Mouse (Mus musculus): ENCODE measurements around the gene Gpr27. TPM values are rescaled to one million over a fixed set of nuclear protein-coding genes. Genes with fewer than 3 reads are reported as not detected.
A peak's percentile ranks its signal among the peaks of the same experiment; 100 is the strongest.

Gene Gpr27
- polyA plus RNA-seq, 1 experiment from 2014 or later: 2.0 TPM

DNA sequence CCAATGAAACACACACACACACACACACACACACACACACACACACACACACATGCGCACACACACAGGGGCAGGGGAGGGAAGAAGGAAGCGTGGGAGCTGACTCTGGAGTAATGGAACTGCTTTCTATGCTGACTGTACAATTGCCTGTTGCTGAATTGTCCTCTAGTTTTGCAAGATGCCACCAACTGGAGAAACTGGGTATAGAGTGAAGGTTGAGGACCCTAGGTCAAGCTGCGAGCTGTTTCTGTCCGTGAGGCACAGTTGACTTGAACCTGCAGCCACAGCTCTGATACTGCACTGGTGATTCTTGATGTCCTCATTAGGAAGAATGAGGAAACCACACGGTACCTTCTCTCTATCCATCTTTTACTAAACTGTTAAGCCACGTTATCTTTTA lies 23.4 kb downstream of the Gpr27 start:
- no peaks in the 10 kb centered on the region for H3K9me3 ChIP-seq (ENCODE audit: low read length)
- no peak overlapping the region for H3K4me3 ChIP-seq (ENCODE audit: low read depth, low read length)
- no peaks in the 10 kb centered on the region for H3K4me1 ChIP-seq (ENCODE audit: insufficient read depth, low read depth, low read length)
- ATAC-seq (no peak), DNase-seq (ENCODE audit: low spot score) (no peak)
- H3K27me3 ChIP-seq (replicated peaks; ENCODE audit: insufficient read depth, low read length): no peaks in the 10 kb centered on the region
- no peaks in the 10 kb centered on the region for H3K36me3 ChIP-seq (ENCODE audit: insufficient read depth, low read length)
- peak; percentile 19; the same call in 1 of the 2 replicates for TF ChIP-seq CTCF (IDR thresholded peaks at IDR 0.05)
- TF ChIP-seq EP300 (IDR thresholded peaks at IDR 0.05): no peak
- H3K9ac ChIP-seq (replicated peaks; ENCODE audit: low read depth): no peak overlapping the region
- H3K4me2 ChIP-seq (replicated peaks; ENCODE audit: low read depth, low read length): no peak overlapping the region
- 55% methylated on average over 5 of the region's 6 CpGs for WGBS
- H3K27ac ChIP-seq (ENCODE audit: low read length): no peak overlapping the region

DNA sequence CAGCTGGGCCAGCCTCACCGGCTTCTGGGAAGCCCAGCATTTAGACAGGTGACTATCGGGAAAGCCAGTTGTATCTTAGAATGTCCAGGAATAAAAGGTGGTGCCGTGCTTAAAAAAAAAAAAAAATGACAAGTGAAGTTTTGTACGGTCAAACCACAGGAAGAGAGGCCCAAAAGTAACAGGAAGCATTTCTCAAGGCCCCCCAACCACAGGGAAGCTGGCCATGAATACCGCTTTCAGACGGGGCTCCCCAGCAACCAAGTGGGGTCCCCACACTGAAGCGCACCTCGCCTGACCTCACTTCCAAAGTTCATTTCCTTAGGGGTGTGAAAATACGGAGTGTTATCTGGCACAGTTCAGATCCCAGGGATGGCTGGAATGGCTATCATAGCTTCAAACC lies 28.6 kb downstream of the Gpr27 start:
- Histone ChIP-seq H3K36me3 (ENCODE audit: insufficient read depth, low read length) (no peaks in the 10 kb centered on the region), H3K9ac (replicated peaks; ENCODE audit: low read depth) (no peak overlapping the region), H3K4me3 (ENCODE audit: low read depth, low read length) (no peak overlapping the region), H3K4me1 (ENCODE audit: insufficient read depth, low read depth, low read length) (0 out of 2 replicates have a peak, but pooled peaks cover 2% of the 10 kb centered on the region), H3K27me3 (replicated peaks; ENCODE audit: insufficient read depth, low read length) (peaks cover 7% of the 10 kb centered on the region; the same call in 1 of the 2 replicates), H3K4me2 (replicated peaks; ENCODE audit: low read depth, low read length) (no peak overlapping the region), H3K9me3 (ENCODE audit: low read length) (no peaks in the 10 kb centered on the region), H3K27ac (ENCODE audit: low read length) (no peak overlapping the region)
- 67% methylated on average over 9 of the region's 9 CpGs for WGBS
- TF ChIP-seq CTCF (IDR thresholded peaks at IDR 0.05): no peak
- DNase-seq (ENCODE audit: low spot score): no peak
- no peak for ATAC-seq

DNA sequence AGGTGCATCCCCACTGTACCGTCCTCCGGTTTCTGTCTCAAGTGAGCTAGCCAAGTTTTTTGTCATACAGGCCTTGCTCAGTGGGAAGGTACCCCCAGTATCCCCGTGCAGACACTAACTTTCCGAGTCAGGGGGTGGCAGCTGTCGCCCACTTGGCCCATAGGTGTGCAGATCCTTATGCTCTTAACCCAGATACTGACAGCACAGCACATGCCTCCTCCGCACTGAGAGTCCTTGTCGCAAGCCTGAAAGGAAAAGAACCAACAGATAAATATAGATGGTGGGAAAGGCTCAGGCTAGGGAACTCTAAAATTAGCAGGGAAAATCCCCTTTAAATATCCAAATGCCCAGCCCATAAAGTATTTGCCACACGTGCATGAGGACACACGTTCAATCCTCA lies 29.9 kb downstream of the Gpr27 start:
- peaks cover 19% of the 10 kb centered on the region for H3K27me3 ChIP-seq (replicated peaks; ENCODE audit: insufficient read depth, low read length)
- H3K27ac ChIP-seq (ENCODE audit: low read length): no peak overlapping the region
- TF ChIP-seq EP300 (IDR thresholded peaks at IDR 0.05) (no peak), CTCF (IDR thresholded peaks at IDR 0.05) (no peak)
- no peak for DNase-seq (ENCODE audit: low spot score)
- WGBS: 84% methylated on average over 9 of the region's 9 CpGs
- H3K4me3 ChIP-seq (ENCODE audit: low read depth, low read length): no peak overlapping the region
- peaks cover 7% of the 10 kb centered on the region for H3K4me1 ChIP-seq (ENCODE audit: insufficient read depth, low read depth, low read length)
- H3K9ac ChIP-seq (replicated peaks; ENCODE audit: low read depth): no peak overlapping the region
- no peak overlapping the region for H3K4me2 ChIP-seq (replicated peaks; ENCODE audit: low read depth, low read length)
- no peak for ATAC-seq
- no peaks in the 10 kb centered on the region for H3K9me3 ChIP-seq (ENCODE audit: low read length)
- no peaks in the 10 kb centered on the region for H3K36me3 ChIP-seq (ENCODE audit: insufficient read depth, low read length)

DNA sequence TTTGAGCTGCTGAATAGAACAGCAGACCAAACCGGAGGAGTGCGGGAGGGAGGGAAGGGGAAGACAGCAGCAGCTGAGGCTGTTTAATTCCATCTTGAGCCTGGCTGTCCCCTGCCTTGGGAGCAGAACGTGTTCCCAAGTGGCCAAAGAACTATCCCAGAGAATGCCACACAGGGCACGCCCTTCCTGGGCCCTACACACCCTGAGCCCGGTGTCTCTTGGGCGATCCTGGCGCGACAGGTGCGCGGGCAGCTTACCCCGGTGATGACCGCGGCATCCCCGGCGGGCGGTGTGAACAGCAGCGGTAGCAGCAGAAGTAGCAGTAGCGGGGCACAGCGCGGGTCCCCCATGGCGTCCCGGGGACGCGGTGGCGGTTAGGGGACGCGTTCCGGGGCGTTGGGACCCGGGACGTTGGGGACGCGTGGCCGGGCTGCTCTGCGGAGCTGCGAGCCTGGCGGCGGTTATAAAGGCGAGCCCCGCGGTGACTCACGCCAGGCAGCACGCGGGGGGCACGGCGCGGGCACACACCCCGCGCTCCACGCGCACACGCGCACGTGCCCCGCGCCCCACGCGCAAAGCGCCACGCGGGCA lies 33.6 kb downstream of the Gpr27 start, which contains the start of gene Prok2:
Gene Prok2 (minus strand): TSS at position 422 of the 591 bp plus-strand sequence.
- H3K4me2 ChIP-seq (replicated peaks; ENCODE audit: low read depth, low read length): peak within 1 kb of the TSS; percentile 70
- peak within 1 kb of the TSS; percentile 37 for H3K4me3 ChIP-seq (ENCODE audit: low read depth, low read length)
- DNase-seq (ENCODE audit: low spot score): no peak
- no peak within 1 kb of the TSS for H3K9ac ChIP-seq (replicated peaks; ENCODE audit: low read depth)
- H3K27me3 ChIP-seq (replicated peaks; ENCODE audit: insufficient read depth, low read length): peaks cover 19% of the 10 kb centered on the region
- H3K27ac ChIP-seq (ENCODE audit: low read length): no peak within 1 kb of the TSS
- TF ChIP-seq EP300 (IDR thresholded peaks at IDR 0.05) (no peak), CTCF (IDR thresholded peaks at IDR 0.05) (no peak)
- peaks cover 7% of the 10 kb centered on the region for H3K4me1 ChIP-seq (ENCODE audit: insufficient read depth, low read depth, low read length)
- peak; percentile 70 for ATAC-seq
- H3K36me3 ChIP-seq (ENCODE audit: insufficient read depth, low read length): no peaks in the 10 kb centered on the region
- WGBS: under 1% methylated on average over 39 of the region's 61 CpGs
- H3K9me3 ChIP-seq (ENCODE audit: low read length): no peaks in the 10 kb centered on the region

DNA sequence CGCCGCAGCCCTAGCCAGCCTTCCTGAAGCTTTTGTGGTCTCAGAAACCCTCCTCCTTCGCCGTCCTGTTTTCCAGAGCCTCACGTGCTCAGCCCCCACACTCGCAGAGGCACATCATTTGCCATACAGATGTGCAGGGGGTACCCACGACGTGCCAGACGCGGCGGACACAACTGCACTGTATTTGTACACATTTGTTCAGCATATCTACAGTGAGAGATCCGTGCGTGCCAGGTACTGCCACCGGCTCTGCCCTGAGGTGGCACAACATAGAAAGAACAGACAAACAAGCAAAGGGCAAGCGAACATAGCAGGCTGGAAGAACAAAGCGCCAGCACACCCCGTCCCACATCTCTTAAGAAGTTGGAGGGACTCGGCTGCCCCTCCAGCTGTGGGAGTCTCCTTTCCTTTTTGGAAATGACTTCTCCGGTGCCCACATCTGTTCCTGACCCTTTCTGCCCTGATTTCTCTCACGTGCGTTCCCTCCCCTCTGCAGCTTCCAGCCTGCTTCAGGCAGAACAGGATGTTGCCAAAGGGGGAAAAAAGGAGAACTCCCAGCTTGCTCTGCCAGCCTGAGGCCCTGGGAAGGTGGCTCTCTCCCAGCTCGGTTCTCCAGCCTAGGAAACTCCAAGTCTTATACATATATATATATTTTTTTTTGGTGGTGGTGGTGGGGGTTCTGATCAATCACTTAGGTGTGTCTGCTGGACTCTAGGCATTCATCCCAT lies 34.3 kb downstream of the Gpr27 start:
- Histone ChIP-seq H3K9ac (replicated peaks; ENCODE audit: low read depth) (no peak overlapping the region), H3K4me1 (ENCODE audit: insufficient read depth, low read depth, low read length) (peaks cover 7% of the 10 kb centered on the region), H3K36me3 (ENCODE audit: insufficient read depth, low read length) (no peaks in the 10 kb centered on the region), H3K27ac (ENCODE audit: low read length) (no peak overlapping the region), H3K4me3 (ENCODE audit: low read depth, low read length) (peak overlapping the region; percentile 37), H3K27me3 (replicated peaks; ENCODE audit: insufficient read depth, low read length) (peaks cover 19% of the 10 kb centered on the region), H3K9me3 (ENCODE audit: low read length) (no peaks in the 10 kb centered on the region), H3K4me2 (replicated peaks; ENCODE audit: low read depth, low read length) (peak overlapping the region; percentile 70)
- no peak for TF ChIP-seq EP300 (IDR thresholded peaks at IDR 0.05)
- TF ChIP-seq CTCF (IDR thresholded peaks at IDR 0.05): no peak
- ATAC-seq (no peak), DNase-seq (ENCODE audit: low spot score) (no peak)
- 4% methylated on average over 22 of the region's 22 CpGs for WGBS

DNA sequence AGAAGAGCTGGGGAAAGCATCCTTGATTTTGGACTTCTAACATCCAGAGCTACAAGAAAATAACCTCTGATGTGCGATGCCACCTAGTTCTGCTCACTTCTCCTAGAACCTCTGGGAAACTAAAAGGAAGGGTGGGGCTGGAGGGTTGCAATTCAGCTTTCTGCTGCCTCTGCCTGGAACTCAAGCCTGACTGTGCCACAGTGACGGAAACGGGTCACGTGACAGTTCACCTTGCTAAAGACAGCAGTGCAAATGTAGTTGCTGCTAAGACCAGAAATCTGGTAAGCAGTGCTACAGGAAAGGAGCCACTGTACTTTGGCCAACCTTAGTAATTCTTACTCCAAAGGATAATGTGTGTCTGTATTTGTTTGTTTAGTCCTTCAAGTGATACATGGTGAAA lies 37.4 kb downstream of the Gpr27 start:
- Histone ChIP-seq H3K9me3 (ENCODE audit: low read length) (no peaks in the 10 kb centered on the region), H3K4me1 (ENCODE audit: insufficient read depth, low read depth, low read length) (peaks cover 7% of the 10 kb centered on the region), H3K9ac (replicated peaks; ENCODE audit: low read depth) (no peak overlapping the region), H3K4me2 (replicated peaks; ENCODE audit: low read depth, low read length) (no peak overlapping the region), H3K27ac (ENCODE audit: low read length) (no peak overlapping the region), H3K4me3 (ENCODE audit: low read depth, low read length) (no peak overlapping the region), H3K27me3 (replicated peaks; ENCODE audit: insufficient read depth, low read length) (peaks cover 19% of the 10 kb centered on the region), H3K36me3 (ENCODE audit: insufficient read depth, low read length) (no peaks in the 10 kb centered on the region)
- ATAC-seq (no peak), DNase-seq (ENCODE audit: low spot score) (no peak)
- TF ChIP-seq EP300 (IDR thresholded peaks at IDR 0.05): no peak
- TF ChIP-seq CTCF (IDR thresholded peaks at IDR 0.05): no peak
- 79% methylated on average over 4 of the region's 4 CpGs for WGBS

Measured in lung, postnatal 0 days (tissue).